Mouse (Mus musculus): ENCODE measurements around the gene Nfic. TPM values are rescaled to one million over a fixed set of nuclear protein-coding genes. Genes with fewer than 3 reads are reported as not detected.

Gene Nfic
- polyA plus RNA-seq, 1 experiment = 31.8 TPM

- H3K27ac ChIP-seq (ENCODE audit: insufficient read depth, low read depth, low read length) = no peak overlapping the region
- no peak for TF ChIP-seq POLR2A (IDR thresholded peaks at IDR 0.05; ENCODE audit: borderline replicate concordance, low read depth, low read length)
- H3K4me1 ChIP-seq (ENCODE audit: control insufficient read depth, insufficient read depth, low read length) = peaks cover 22% of the 10 kb centered on the region
Observed at GRCm38 (mm10) chr10:81415146-81415545, 40.3 kb downstream of the Nfic start.

GRCm38 (mm10) chr10:81414682-81415081, 40.8 kb downstream of the Nfic start:
- Histone ChIP-seq H3K4me1 (ENCODE audit: control insufficient read depth, insufficient read depth, low read length) (peaks cover 27% of the 10 kb centered on the region), H3K4me3 (ENCODE audit: insufficient read depth, low read length) (no peak overlapping the region), H3K27ac (ENCODE audit: insufficient read depth, low read depth, low read length) (no peak overlapping the region)
- no peak; the same call in 1 of the 2 replicates for TF ChIP-seq CTCF (IDR thresholded peaks at IDR 0.05; ENCODE audit: low read depth, low read length)
- no peak for TF ChIP-seq POLR2A (IDR thresholded peaks at IDR 0.05; ENCODE audit: borderline replicate concordance, low read depth, low read length)

More at GRCm38 (mm10) chr10:81415146-81415545, 40.3 kb downstream of the Nfic start:
- no peak overlapping the region for H3K4me3 ChIP-seq (ENCODE audit: insufficient read depth, low read length)

GRCm38 (mm10) chr10:81413310-81414261, 41.8 kb downstream of the Nfic start:
- peaks cover 31% of the 10 kb centered on the region for H3K4me1 ChIP-seq (ENCODE audit: control insufficient read depth, insufficient read depth, low read length)
- peak overlapping the region; percentile 28; the same call in 1 of the 2 replicates for H3K27ac ChIP-seq (ENCODE audit: insufficient read depth, low read depth, low read length)
- TF ChIP-seq POLR2A (IDR thresholded peaks at IDR 0.05; ENCODE audit: borderline replicate concordance, low read depth, low read length) (no peak), CTCF (IDR thresholded peaks at IDR 0.05; ENCODE audit: low read depth, low read length) (no peak)
- H3K4me3 ChIP-seq (ENCODE audit: insufficient read depth, low read length) = peak overlapping the region; percentile 26; the same call in 1 of the 2 replicates

GRCm38 (mm10) chr10:81412586-81413309, 42.7 kb downstream of the Nfic start:
- Histone ChIP-seq H3K4me3 (ENCODE audit: insufficient read depth, low read length) (no peak overlapping the region), H3K27ac (ENCODE audit: insufficient read depth, low read depth, low read length) (no peak overlapping the region), H3K4me1 (ENCODE audit: control insufficient read depth, insufficient read depth, low read length) (peaks cover 40% of the 10 kb centered on the region)
- TF ChIP-seq CTCF (IDR thresholded peaks at IDR 0.05; ENCODE audit: low read depth, low read length) (no peak), POLR2A (IDR thresholded peaks at IDR 0.05; ENCODE audit: borderline replicate concordance, low read depth, low read length) (no peak)

GRCm38 (mm10) chr10:81411471-81412400, 43.7 kb downstream of the Nfic start:
- no peak overlapping the region for H3K27ac ChIP-seq (ENCODE audit: insufficient read depth, low read depth, low read length)
- H3K4me1 ChIP-seq (ENCODE audit: control insufficient read depth, insufficient read depth, low read length) = peaks cover 40% of the 10 kb centered on the region
- no peak overlapping the region for H3K4me3 ChIP-seq (ENCODE audit: insufficient read depth, low read length)
- TF ChIP-seq POLR2A (IDR thresholded peaks at IDR 0.05; ENCODE audit: borderline replicate concordance, low read depth, low read length) (no peak), CTCF (IDR thresholded peaks at IDR 0.05; ENCODE audit: low read depth, low read length) (no peak)

GRCm38 (mm10) chr10:81410981-81411380, 44.5 kb downstream of the Nfic start:
- Histone ChIP-seq H3K27ac (ENCODE audit: insufficient read depth, low read depth, low read length) (no peak overlapping the region), H3K4me1 (ENCODE audit: control insufficient read depth, insufficient read depth, low read length) (peaks cover 46% of the 10 kb centered on the region), H3K4me3 (ENCODE audit: insufficient read depth, low read length) (no peak overlapping the region)
- TF ChIP-seq POLR2A (IDR thresholded peaks at IDR 0.05; ENCODE audit: borderline replicate concordance, low read depth, low read length) (no peak), CTCF (IDR thresholded peaks at IDR 0.05; ENCODE audit: low read depth, low read length) (no peak)

GRCm38 (mm10) chr10:81410350-81410749, 45.1 kb downstream of the Nfic start:
- Histone ChIP-seq H3K4me3 (ENCODE audit: insufficient read depth, low read length) (peak overlapping the region; percentile 37; the same call in 1 of the 2 replicates), H3K4me1 (ENCODE audit: control insufficient read depth, insufficient read depth, low read length) (peaks cover 51% of the 10 kb centered on the region), H3K27ac (ENCODE audit: insufficient read depth, low read depth, low read length) (0 out of 2 replicates have a peak overlapping the region, but pooled peaks have one; percentile 89)
- TF ChIP-seq POLR2A (IDR thresholded peaks at IDR 0.05; ENCODE audit: borderline replicate concordance, low read depth, low read length) (no peak), CTCF (IDR thresholded peaks at IDR 0.05; ENCODE audit: low read depth, low read length) (no peak)

GRCm38 (mm10) chr10:81409330-81409729, 46.1 kb downstream of the Nfic start:
- Histone ChIP-seq H3K4me1 (ENCODE audit: control insufficient read depth, insufficient read depth, low read length) (peaks cover 57% of the 10 kb centered on the region), H3K27ac (ENCODE audit: insufficient read depth, low read depth, low read length) (peak overlapping the region; percentile 89), H3K4me3 (ENCODE audit: insufficient read depth, low read length) (peak overlapping the region; percentile 37)
- TF ChIP-seq CTCF (IDR thresholded peaks at IDR 0.05; ENCODE audit: low read depth, low read length) (no peak), POLR2A (IDR thresholded peaks at IDR 0.05; ENCODE audit: borderline replicate concordance, low read depth, low read length) (no peak)

GRCm38 (mm10) chr10:81408871-81409291, 46.6 kb downstream of the Nfic start:
- no peak overlapping the region for H3K4me3 ChIP-seq (ENCODE audit: insufficient read depth, low read length)
- peak overlapping the region; percentile 89 for H3K27ac ChIP-seq (ENCODE audit: insufficient read depth, low read depth, low read length)
- H3K4me1 ChIP-seq (ENCODE audit: control insufficient read depth, insufficient read depth, low read length) = peaks cover 55% of the 10 kb centered on the region
- TF ChIP-seq POLR2A (IDR thresholded peaks at IDR 0.05; ENCODE audit: borderline replicate concordance, low read depth, low read length) = no peak
- TF ChIP-seq CTCF (IDR thresholded peaks at IDR 0.05; ENCODE audit: low read depth, low read length) = peak; percentile 35; the same call in 1 of the 2 replicates
